Mouse (Mus musculus): ENCODE measurements around the gene Zc3h7a. TPM values are rescaled to one million over a fixed set of nuclear protein-coding genes. Genes with fewer than 3 reads are reported as not detected.

Zc3h7a gene
- total RNA-seq, 2 experiments from 2014 or later = 74.5 to 96.1 TPM

GRCm38 (mm10) chr16:11133476-11134347 lies 42.5 kb downstream of the Zc3h7a start:
- peak overlapping the region; percentile 94 for H3K27ac ChIP-seq
- DNase-seq (ENCODE audit: low spot score in 2 of 2) = peak; percentile 7 to 15
- peak overlapping the region; percentile 99 for H3K4me3 ChIP-seq
- TF ChIP-seq CTCF (conservative IDR thresholded peaks at IDR 0.05) = no peak

DNA sequence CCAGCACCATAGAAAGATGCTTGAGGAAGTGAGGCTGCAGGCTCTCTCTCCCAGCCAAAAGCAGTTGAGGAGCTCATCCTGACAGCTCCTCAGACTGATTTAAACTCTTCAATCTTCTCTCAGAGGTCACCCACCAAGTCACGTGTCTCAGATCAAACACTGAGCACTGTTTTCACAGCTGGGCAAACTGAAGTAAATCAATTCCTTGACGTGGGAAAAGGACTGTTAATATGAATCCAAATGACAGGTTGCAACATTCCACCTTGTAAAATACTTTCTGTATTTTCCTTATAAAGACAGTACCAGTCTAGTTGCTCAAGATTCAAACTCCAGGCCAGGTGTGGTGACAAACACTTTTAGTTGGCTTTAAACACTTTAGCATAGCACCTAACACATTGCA lies 43.4 kb downstream of the Zc3h7a start:
- H3K4me3 ChIP-seq = peak overlapping the region; percentile 99
- TF ChIP-seq CTCF (conservative IDR thresholded peaks at IDR 0.05) = no peak

DNA sequence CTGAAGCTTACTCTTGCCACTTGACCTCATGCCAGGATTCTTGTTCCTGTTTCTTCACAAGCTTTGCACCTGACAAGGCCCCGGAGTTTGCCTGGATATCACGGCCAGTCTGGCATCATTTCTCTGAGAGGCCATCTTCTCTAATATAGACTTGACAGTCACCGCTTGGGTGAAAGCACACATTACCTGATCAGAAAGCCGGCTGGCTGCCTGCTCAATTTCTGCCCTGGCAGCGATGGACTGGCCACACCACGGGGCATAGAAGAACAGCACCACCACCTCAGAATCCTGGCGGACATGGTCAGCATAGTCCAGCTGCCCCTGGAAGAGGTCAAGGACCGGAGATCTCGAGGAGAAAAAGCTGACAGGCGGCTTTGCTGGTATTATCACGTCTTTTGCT lies 47.9 kb downstream of the Zc3h7a start:
- DNase-seq (ENCODE audit: low spot score in 2 of 2) = no peak
- Histone ChIP-seq H3K4me3 (no peak overlapping the region), H3K27ac (no peak overlapping the region)
- no peak for TF ChIP-seq CTCF (conservative IDR thresholded peaks at IDR 0.05)

More for the DNA sequence above, 43.4 kb downstream of the Zc3h7a start:
- DNase-seq (ENCODE audit: low spot score in 2 of 2) = no peak
- H3K27ac ChIP-seq = no peak overlapping the region

DNA sequence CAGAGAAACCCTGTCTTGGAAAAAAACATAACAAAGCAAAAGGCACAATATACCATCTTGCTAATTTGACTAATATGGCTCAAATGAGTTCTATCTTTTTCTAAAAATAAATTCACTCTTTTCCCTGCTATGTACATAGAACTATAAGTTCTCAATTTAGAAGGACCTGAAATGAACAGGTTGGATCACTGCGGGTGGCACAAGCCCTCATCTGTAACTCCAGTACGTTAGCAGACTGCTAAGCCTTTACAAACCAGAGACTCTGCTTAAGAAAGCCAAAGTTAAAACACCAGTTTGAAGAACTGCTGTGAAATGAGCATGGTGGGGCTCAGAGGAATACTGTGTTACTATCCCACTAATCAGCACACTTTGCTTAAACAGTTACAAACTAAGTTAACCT lies 50.8 kb downstream of the Zc3h7a start:
- no peak overlapping the region for H3K27ac ChIP-seq
- no peak for TF ChIP-seq CTCF (conservative IDR thresholded peaks at IDR 0.05)
- H3K4me3 ChIP-seq = no peak overlapping the region
- no peak for DNase-seq (ENCODE audit: low spot score in 2 of 2)

- no peak for DNase-seq (ENCODE audit: low spot score in 2 of 2)
- no peak overlapping the region for H3K4me3 ChIP-seq
- no peak overlapping the region for H3K27ac ChIP-seq
- TF ChIP-seq CTCF (conservative IDR thresholded peaks at IDR 0.05) = no peak
Observed at GRCm38 (mm10) chr16:11124110-11124509, 52.1 kb downstream of the Zc3h7a start.

DNA sequence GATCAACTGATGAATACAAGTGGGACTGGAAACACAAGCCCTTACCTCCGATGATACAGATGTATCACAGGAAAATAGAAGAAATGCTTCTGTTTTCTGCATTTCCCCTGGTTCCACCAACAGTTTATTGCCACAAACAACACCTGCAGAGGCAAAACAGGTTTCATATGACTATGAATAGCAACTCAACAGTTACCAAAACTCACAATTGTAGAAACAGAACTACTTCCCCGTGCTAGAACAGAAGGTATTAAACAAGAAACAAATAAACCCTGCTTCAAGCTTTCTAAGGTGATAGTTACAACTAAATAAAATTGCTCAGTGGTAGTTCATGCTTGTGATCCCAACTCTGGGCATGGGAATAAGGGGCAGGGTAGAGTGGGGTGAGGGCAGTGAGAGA lies 53.6 kb downstream of the Zc3h7a start:
- no peak for TF ChIP-seq CTCF (conservative IDR thresholded peaks at IDR 0.05)
- Histone ChIP-seq H3K4me3 (no peak overlapping the region), H3K27ac (no peak overlapping the region)
- DNase-seq (ENCODE audit: low spot score in 2 of 2) = no peak

- peak; percentile 88 for TF ChIP-seq CTCF (conservative IDR thresholded peaks at IDR 0.05)
- no peak overlapping the region for H3K4me3 ChIP-seq
- H3K27ac ChIP-seq = no peak overlapping the region
- DNase-seq (ENCODE audit: low spot score in 2 of 2) = peak in 1 of 2 experiments; percentile 28
Observed at GRCm38 (mm10) chr16:11109198-11109740, 66.9 kb downstream of the Zc3h7a start.

DNA sequence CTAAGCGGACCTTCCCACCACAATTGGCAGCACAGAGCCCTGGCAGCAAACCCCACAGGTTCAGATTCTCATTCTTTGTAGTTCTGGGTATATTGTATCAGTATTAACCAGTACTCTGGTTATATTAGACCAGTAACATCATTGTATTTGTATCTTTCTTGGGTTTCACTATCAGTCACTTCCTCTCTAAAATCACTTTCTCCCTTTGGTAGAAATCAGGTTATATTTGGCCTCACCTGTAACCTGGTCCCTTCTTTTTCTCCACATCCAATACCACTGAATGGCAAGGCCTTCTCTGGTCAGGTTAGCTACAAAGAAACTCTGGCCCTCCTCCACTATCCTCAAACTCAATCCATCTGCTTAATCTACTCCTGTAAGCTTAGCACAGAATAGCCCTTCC lies 71.3 kb downstream of the Zc3h7a start:
- DNase-seq (ENCODE audit: low spot score in 2 of 2) = no peak
- no peak overlapping the region for H3K4me3 ChIP-seq
- TF ChIP-seq CTCF (conservative IDR thresholded peaks at IDR 0.05) = no peak
- H3K27ac ChIP-seq = no peak overlapping the region

- Histone ChIP-seq H3K27ac (no peak overlapping the region), H3K4me3 (no peak overlapping the region)
- no peak for TF ChIP-seq CTCF (conservative IDR thresholded peaks at IDR 0.05)
- DNase-seq (ENCODE audit: low spot score in 2 of 2) = no peak
Observed at GRCm38 (mm10) chr16:11097301-11097700, 78.9 kb downstream of the Zc3h7a start.

- Histone ChIP-seq H3K4me3 (no peak overlapping the region), H3K27ac (peak overlapping the region; percentile 84)
- DNase-seq (ENCODE audit: low spot score in 2 of 2) = no peak
- TF ChIP-seq CTCF (conservative IDR thresholded peaks at IDR 0.05) = no peak
Observed at GRCm38 (mm10) chr16:11093717-11094386, 82.3 kb downstream of the Zc3h7a start.

GRCm38 (mm10) chr16:11092523-11092922 lies 83.7 kb downstream of the Zc3h7a start:
- peak in 1 of 2 experiments; percentile 69 for DNase-seq (ENCODE audit: low spot score in 2 of 2)
- no peak for TF ChIP-seq CTCF (conservative IDR thresholded peaks at IDR 0.05)
- peak overlapping the region; percentile 84 for H3K27ac ChIP-seq
- H3K4me3 ChIP-seq = no peak overlapping the region

- DNase-seq (ENCODE audit: low spot score in 2 of 2) = no peak
- no peak for TF ChIP-seq CTCF (conservative IDR thresholded peaks at IDR 0.05)
Observed at GRCm38 (mm10) chr16:11092061-11092460, 84.1 kb downstream of the Zc3h7a start.

DNA sequence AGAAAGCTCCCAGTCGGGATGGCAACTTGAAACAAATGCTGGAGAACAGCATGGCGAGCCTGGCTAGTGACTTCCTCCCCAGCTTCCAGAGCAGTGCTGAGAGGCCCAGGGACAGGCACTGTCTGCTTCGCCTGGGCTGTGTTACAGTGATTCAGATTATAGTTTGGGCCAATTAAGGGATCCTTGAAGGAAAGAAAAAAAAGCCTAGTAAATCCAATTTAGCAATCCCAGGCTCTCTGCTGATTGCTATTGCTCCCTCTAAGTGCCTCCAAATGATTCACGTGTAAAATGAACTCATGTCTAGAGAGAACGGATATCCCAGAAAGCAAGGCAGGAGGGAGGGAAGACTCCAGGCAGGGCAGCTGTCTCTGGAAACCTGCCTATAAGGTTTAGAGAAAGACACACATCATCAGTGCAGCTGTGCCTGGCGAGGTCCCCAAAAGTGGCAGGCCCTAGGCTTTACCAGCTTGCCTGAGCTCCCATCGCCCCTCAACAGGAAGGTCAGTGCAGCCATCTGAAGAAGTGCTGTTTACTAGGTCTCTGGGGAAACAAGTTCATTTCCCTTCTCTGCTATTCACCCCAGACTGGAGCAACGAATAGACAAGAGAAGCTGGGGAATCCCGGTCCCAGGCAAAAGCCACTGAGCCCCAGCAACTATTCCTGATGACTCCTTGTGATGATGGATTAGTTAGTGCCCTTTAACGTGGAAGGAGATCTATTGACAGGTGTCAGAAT lies 85.2 kb downstream of the Zc3h7a start:
- no peak overlapping the region for H3K4me3 ChIP-seq
- DNase-seq (ENCODE audit: low spot score in 2 of 2) = no peak
- TF ChIP-seq CTCF (conservative IDR thresholded peaks at IDR 0.05) = no peak
- H3K27ac ChIP-seq = peak overlapping the region; percentile 84

More at GRCm38 (mm10) chr16:11092061-11092460, 84.1 kb downstream of the Zc3h7a start:
- peak overlapping the region; percentile 84 for H3K27ac ChIP-seq
- no peak overlapping the region for H3K4me3 ChIP-seq

All from layer of hippocampus, adult 2 months (tissue).